Mouse (Mus musculus) heart, embryonic 12.5 days (tissue): ENCODE measurements at regions not wholly inside any gene's neighbourhood (a gene's known extent, or its start where the extent isn't known, plus 50 kb on each side); places are given as distances from the start of the nearest gene placed in this dataset.

Experiments used
- ATAC-seq: fragments of 200-750 bp; cut with Nextera tagmentation; 2 replicates; pipeline ENCODE4 v1.8.0; 2017; ENCODE audit warnings: moderate TSS enrichment, moderate library complexity; ENCODE audit not compliant: insufficient number of reproducible peaks, low FRiP score
- H3K27ac ChIP-seq: fragments of 300-500 bp; sonication (generic); 2 replicates; pipeline ENCODE4 v1.5.1; 2016; ENCODE audit warnings: mild to moderate bottlenecking, moderate library complexity; ENCODE audit not compliant: poor library complexity, severe bottlenecking
- H3K27me3 ChIP-seq: fragments of 300-500 bp; sonication (generic); replicated peaks from 2 replicates; pipeline ENCODE4 v1.6.1; 2016; ENCODE audit warnings: mild to moderate bottlenecking, moderate library complexity
- H3K36me3 ChIP-seq: fragments of 300-500 bp; sonication (generic); 2 replicates; pipeline ENCODE4 v1.6.1; 2016; ENCODE audit warnings: mild to moderate bottlenecking, moderate library complexity
- H3K4me1 ChIP-seq: fragments of 300-500 bp; sonication (generic); replicated peaks from 2 replicates; pipeline ENCODE4 v1.6.1; 2016; ENCODE audit warnings: mild to moderate bottlenecking
- H3K4me2 ChIP-seq: fragments of 300-500 bp; sonication (generic); 2 replicates; pipeline ENCODE4 v1.6.1; 2016; ENCODE audit warnings: mild to moderate bottlenecking, moderate library complexity
- H3K4me3 ChIP-seq: fragments of 300-500 bp; sonication (generic); 2 replicates; pipeline ENCODE4 v1.5.1; 2016; ENCODE audit warnings: mild to moderate bottlenecking
- H3K9ac ChIP-seq: fragments of 300-500 bp; sonication (generic); 2 replicates; pipeline ENCODE4 v1.6.1; 2016; ENCODE audit warnings: mild to moderate bottlenecking, moderate library complexity
- H3K9me3 ChIP-seq: fragments of 300-500 bp; sonication (generic); replicated peaks from 2 replicates; pipeline ENCODE4 v1.6.1; 2016; ENCODE audit warnings: mild to moderate bottlenecking, moderate library complexity
- WGBS: fragments of 180-500 bp; shearing (Covaris S2); methylation state at CpG from one replicate; pipeline ENCODE4 v1.1.7; 2016; 5-methylcytosine and 5-hydroxymethylcytosine counted together

- H3K27ac ChIP-seq, result no peak overlapping the region
- H3K27me3 ChIP-seq, result no peaks in the 10 kb centered on the region
- H3K36me3 ChIP-seq, result no peaks in the 10 kb centered on the region
- H3K4me3 ChIP-seq, result no peak overlapping the region
- H3K9ac ChIP-seq, result no peak overlapping the region
- no peaks in the 10 kb centered on the region for H3K4me1 ChIP-seq
- H3K9me3 ChIP-seq, result no peaks in the 10 kb centered on the region
- no peak for ATAC-seq
- no peak overlapping the region for H3K4me2 ChIP-seq
Measured at GRCm38 (mm10) chr4:71409867-71410266, 347.9 kb downstream of the Gm11232 start.

GRCm38 (mm10) chr4:71390444-71390843 lies 367.3 kb downstream of the Gm11232 start:
- Histone ChIP-seq H3K27ac (no peak overlapping the region), H3K36me3 (no peaks in the 10 kb centered on the region), H3K9me3 (0 out of 2 replicates have a peak, but pooled peaks cover 3% of the 10 kb centered on the region), H3K4me3 (no peak overlapping the region), H3K27me3 (no peaks in the 10 kb centered on the region), H3K9ac (no peak overlapping the region), H3K4me2 (no peak overlapping the region), H3K4me1 (no peaks in the 10 kb centered on the region)
- no peak for ATAC-seq
- WGBS, result 55% methylated on average over 1 of the region's 1 CpGs

GRCm38 (mm10) chr4:71369276-71369675 lies 388.5 kb downstream of the Gm11232 start:
- Histone ChIP-seq H3K4me3 (no peak overlapping the region), H3K4me2 (no peak overlapping the region), H3K27me3 (no peaks in the 10 kb centered on the region), H3K36me3 (no peaks in the 10 kb centered on the region), H3K9ac (no peak overlapping the region), H3K4me1 (no peaks in the 10 kb centered on the region), H3K27ac (no peak overlapping the region), H3K9me3 (no peaks in the 10 kb centered on the region; the same call in 1 of the 2 replicates)
- no peak for ATAC-seq
- WGBS, result 80% methylated on average over 5 of the region's 5 CpGs

DNA sequence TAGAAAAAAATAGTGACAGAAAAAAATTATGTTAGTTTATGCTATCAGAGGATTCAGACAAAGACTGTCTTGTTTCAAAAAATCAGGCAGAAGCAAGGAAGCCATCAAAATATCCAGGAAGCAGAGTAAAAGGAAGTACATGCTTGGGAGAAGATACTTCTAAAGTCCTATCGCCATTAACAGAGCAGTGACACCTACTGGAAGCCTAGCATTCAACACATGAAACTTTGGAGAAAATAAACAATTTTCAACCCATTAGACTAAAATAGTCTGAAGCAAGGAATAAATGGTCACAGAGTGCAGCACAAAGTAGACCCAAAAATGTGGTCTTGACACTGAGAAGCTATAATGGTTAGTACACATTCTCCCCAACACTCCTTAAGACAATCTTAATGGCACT lies 394.0 kb downstream of the Gm11232 start:
- Histone ChIP-seq H3K4me1 (no peaks in the 10 kb centered on the region), H3K4me3 (no peak overlapping the region), H3K27ac (no peak overlapping the region), H3K9ac (no peak overlapping the region), H3K4me2 (no peak overlapping the region), H3K9me3 (peaks cover 4% of the 10 kb centered on the region; the same call in 1 of the 2 replicates), H3K27me3 (no peaks in the 10 kb centered on the region), H3K36me3 (no peaks in the 10 kb centered on the region)
- 49% methylated on average over 1 of the region's 1 CpGs for WGBS
- ATAC-seq, result no peak

GRCm38 (mm10) chr4:71357626-71358025 lies 400.1 kb downstream of the Gm11232 start:
- no peak overlapping the region for H3K9ac ChIP-seq
- H3K27ac ChIP-seq, result no peak overlapping the region
- H3K27me3 ChIP-seq, result no peaks in the 10 kb centered on the region
- H3K4me1 ChIP-seq, result no peaks in the 10 kb centered on the region
- peaks cover 4% of the 10 kb centered on the region; the same call in 1 of the 2 replicates for H3K9me3 ChIP-seq
- no peak overlapping the region for H3K4me3 ChIP-seq
- WGBS, result 58% methylated on average over 1 of the region's 1 CpGs
- H3K4me2 ChIP-seq, result no peak overlapping the region
- H3K36me3 ChIP-seq, result no peaks in the 10 kb centered on the region
- no peak for ATAC-seq

GRCm38 (mm10) chr4:71356714-71357113 lies 401.1 kb downstream of the Gm11232 start:
- H3K36me3 ChIP-seq, result no peaks in the 10 kb centered on the region
- no peak for ATAC-seq
- H3K9me3 ChIP-seq, result no peaks in the 10 kb centered on the region
- H3K27me3 ChIP-seq, result no peaks in the 10 kb centered on the region
- WGBS, result 82% methylated on average over 1 of the region's 1 CpGs
- H3K27ac ChIP-seq, result no peak overlapping the region
- H3K4me1 ChIP-seq, result no peaks in the 10 kb centered on the region
- no peak overlapping the region for H3K4me3 ChIP-seq
- H3K4me2 ChIP-seq, result no peak overlapping the region
- H3K9ac ChIP-seq, result no peak overlapping the region

- no peak for ATAC-seq
- no peaks in the 10 kb centered on the region for H3K27me3 ChIP-seq
- no peaks in the 10 kb centered on the region for H3K9me3 ChIP-seq
- H3K4me3 ChIP-seq, result no peak overlapping the region
- no peak overlapping the region for H3K27ac ChIP-seq
- no peak overlapping the region for H3K4me2 ChIP-seq
- H3K36me3 ChIP-seq, result no peaks in the 10 kb centered on the region
- WGBS, result 69% methylated on average over 1 of the region's 1 CpGs
- no peak overlapping the region for H3K9ac ChIP-seq
- H3K4me1 ChIP-seq, result no peaks in the 10 kb centered on the region
Measured at GRCm38 (mm10) chr4:71356310-71356709, 401.5 kb downstream of the Gm11232 start.

GRCm38 (mm10) chr4:71351880-71352279 lies 405.9 kb downstream of the Gm11232 start:
- no peak overlapping the region for H3K4me2 ChIP-seq
- no peak overlapping the region for H3K9ac ChIP-seq
- H3K4me1 ChIP-seq, result no peaks in the 10 kb centered on the region
- no peak overlapping the region for H3K4me3 ChIP-seq
- WGBS, result 77% methylated on average over 2 of the region's 2 CpGs
- H3K9me3 ChIP-seq, result no peaks in the 10 kb centered on the region
- H3K27me3 ChIP-seq, result no peaks in the 10 kb centered on the region
- no peaks in the 10 kb centered on the region for H3K36me3 ChIP-seq
- no peak overlapping the region for H3K27ac ChIP-seq
- ATAC-seq, result no peak

GRCm38 (mm10) chr4:71343068-71343467 lies 414.7 kb downstream of the Gm11232 start:
- no peaks in the 10 kb centered on the region for H3K4me1 ChIP-seq
- no peak overlapping the region for H3K9ac ChIP-seq
- no peak overlapping the region for H3K4me2 ChIP-seq
- no peak overlapping the region for H3K4me3 ChIP-seq
- H3K27me3 ChIP-seq, result no peaks in the 10 kb centered on the region
- no peaks in the 10 kb centered on the region for H3K9me3 ChIP-seq
- no peaks in the 10 kb centered on the region for H3K36me3 ChIP-seq
- no peak for ATAC-seq
- no peak overlapping the region for H3K27ac ChIP-seq
- 74% methylated on average over 3 of the region's 3 CpGs for WGBS

GRCm38 (mm10) chr4:71338582-71338981 lies 419.2 kb downstream of the Gm11232 start:
- WGBS, result 69% methylated on average over 1 of the region's 1 CpGs
- H3K36me3 ChIP-seq, result no peaks in the 10 kb centered on the region
- H3K4me1 ChIP-seq, result no peaks in the 10 kb centered on the region
- H3K27me3 ChIP-seq, result no peaks in the 10 kb centered on the region
- H3K4me3 ChIP-seq, result no peak overlapping the region
- no peak overlapping the region for H3K4me2 ChIP-seq
- no peak for ATAC-seq
- no peak overlapping the region for H3K9ac ChIP-seq
- H3K27ac ChIP-seq, result no peak overlapping the region
- H3K9me3 ChIP-seq, result no peaks in the 10 kb centered on the region

GRCm38 (mm10) chr4:71332672-71333071 lies 425.1 kb downstream of the Gm11232 start:
- Histone ChIP-seq H3K9me3 (no peaks in the 10 kb centered on the region), H3K9ac (no peak overlapping the region), H3K4me2 (no peak overlapping the region), H3K27ac (no peak overlapping the region), H3K4me1 (no peaks in the 10 kb centered on the region), H3K36me3 (no peaks in the 10 kb centered on the region), H3K27me3 (no peaks in the 10 kb centered on the region), H3K4me3 (no peak overlapping the region)
- no peak for ATAC-seq
- 62% methylated on average over 3 of the region's 3 CpGs for WGBS

- 72% methylated on average over 4 of the region's 4 CpGs for WGBS
- no peaks in the 10 kb centered on the region for H3K27me3 ChIP-seq
- no peak for ATAC-seq
- H3K4me1 ChIP-seq, result no peaks in the 10 kb centered on the region
- H3K9ac ChIP-seq, result no peak overlapping the region
- H3K27ac ChIP-seq, result no peak overlapping the region
- no peaks in the 10 kb centered on the region for H3K36me3 ChIP-seq
- no peak overlapping the region for H3K4me2 ChIP-seq
- no peak overlapping the region for H3K4me3 ChIP-seq
- H3K9me3 ChIP-seq, result no peaks in the 10 kb centered on the region
Measured at GRCm38 (mm10) chr4:71332018-71332417, 425.7 kb downstream of the Gm11232 start.
